Mouse (Mus musculus): ENCODE measurements around the gene Fhl2. TPM values are rescaled to one million over a fixed set of nuclear protein-coding genes. Genes with fewer than 3 reads are reported as not detected.

Gene Fhl2
- polyA plus RNA-seq, 1 experiment from 2014 or later = 17.4 TPM

GRCm38 (mm10) chr1:43224171-43224570 is 27.4 kb upstream of the Fhl2 start:
- no peaks in the 10 kb centered on the region for H3K4me1 ChIP-seq (ENCODE audit: control insufficient read depth, insufficient read depth, low read length)

GRCm38 (mm10) chr1:43223097-43223496 is 26.3 kb upstream of the Fhl2 start:
- no peak for ATAC-seq (ENCODE audit: low FRiP score, low TSS enrichment)
- DNase-seq = no peak
- H3K27me3 ChIP-seq (ENCODE audit: control insufficient read depth, insufficient read depth, low read length) = no peaks in the 10 kb centered on the region
- WGBS = 89% methylated on average over 5 of the region's 5 CpGs
- no peak overlapping the region for H3K4me3 ChIP-seq (replicated peaks; ENCODE audit: low read depth, low read length)
- no peak overlapping the region for H3K27ac ChIP-seq (replicated peaks; ENCODE audit: low read depth, low read length)
- H3K9ac ChIP-seq (replicated peaks; ENCODE audit: low read length) = no peak overlapping the region
- no peaks in the 10 kb centered on the region for H3K4me1 ChIP-seq (ENCODE audit: control insufficient read depth, insufficient read depth, low read length)
- H3K4me2 ChIP-seq (ENCODE audit: low read length) = no peak overlapping the region
- H3K36me3 ChIP-seq (ENCODE audit: control insufficient read depth, insufficient read depth, low read length) = no peaks in the 10 kb centered on the region
- H3K9me3 ChIP-seq (ENCODE audit: control insufficient read depth, low read length) = no peaks in the 10 kb centered on the region

More at GRCm38 (mm10) chr1:43224171-43224570, 27.4 kb upstream of the Fhl2 start:
- no peak for DNase-seq
- H3K4me2 ChIP-seq (ENCODE audit: low read length) = no peak overlapping the region
- WGBS = 71% methylated on average over 2 of the region's 2 CpGs
- no peak overlapping the region for H3K9ac ChIP-seq (replicated peaks; ENCODE audit: low read length)
- no peak for ATAC-seq (ENCODE audit: low FRiP score, low TSS enrichment)
- no peaks in the 10 kb centered on the region for H3K9me3 ChIP-seq (ENCODE audit: control insufficient read depth, low read length)
- H3K36me3 ChIP-seq (ENCODE audit: control insufficient read depth, insufficient read depth, low read length) = no peaks in the 10 kb centered on the region
- H3K27me3 ChIP-seq (ENCODE audit: control insufficient read depth, insufficient read depth, low read length) = no peaks in the 10 kb centered on the region
- H3K27ac ChIP-seq (replicated peaks; ENCODE audit: low read depth, low read length) = no peak overlapping the region
- no peak overlapping the region for H3K4me3 ChIP-seq (replicated peaks; ENCODE audit: low read depth, low read length)

GRCm38 (mm10) chr1:43218016-43218680 is 21.4 kb upstream of the Fhl2 start:
- no peak overlapping the region for H3K4me2 ChIP-seq (ENCODE audit: low read length)
- 96% methylated on average over 3 of the region's 3 CpGs for WGBS

GRCm38 (mm10) chr1:43215601-43216000 is 18.8 kb upstream of the Fhl2 start:
- Histone ChIP-seq H3K9me3 (ENCODE audit: control insufficient read depth, low read length) (no peaks in the 10 kb centered on the region), H3K27ac (replicated peaks; ENCODE audit: low read depth, low read length) (no peak overlapping the region), H3K4me2 (ENCODE audit: low read length) (no peak overlapping the region), H3K4me3 (replicated peaks; ENCODE audit: low read depth, low read length) (no peak overlapping the region), H3K36me3 (ENCODE audit: control insufficient read depth, insufficient read depth, low read length) (no peaks in the 10 kb centered on the region), H3K27me3 (ENCODE audit: control insufficient read depth, insufficient read depth, low read length) (no peaks in the 10 kb centered on the region), H3K4me1 (ENCODE audit: control insufficient read depth, insufficient read depth, low read length) (no peaks in the 10 kb centered on the region), H3K9ac (replicated peaks; ENCODE audit: low read length) (no peak overlapping the region)
- WGBS = 82% methylated on average over 3 of the region's 3 CpGs
- no peak for DNase-seq
- no peak for ATAC-seq (ENCODE audit: low FRiP score, low TSS enrichment)

More at GRCm38 (mm10) chr1:43218016-43218680, 21.4 kb upstream of the Fhl2 start:
- H3K36me3 ChIP-seq (ENCODE audit: control insufficient read depth, insufficient read depth, low read length) = no peaks in the 10 kb centered on the region
- H3K9me3 ChIP-seq (ENCODE audit: control insufficient read depth, low read length) = no peaks in the 10 kb centered on the region
- no peak overlapping the region for H3K4me3 ChIP-seq (replicated peaks; ENCODE audit: low read depth, low read length)
- H3K27me3 ChIP-seq (ENCODE audit: control insufficient read depth, insufficient read depth, low read length) = no peaks in the 10 kb centered on the region
- H3K4me1 ChIP-seq (ENCODE audit: control insufficient read depth, insufficient read depth, low read length) = no peaks in the 10 kb centered on the region
- DNase-seq = no peak
- H3K9ac ChIP-seq (replicated peaks; ENCODE audit: low read length) = no peak overlapping the region
- ATAC-seq (ENCODE audit: low FRiP score, low TSS enrichment) = no peak
- no peak overlapping the region for H3K27ac ChIP-seq (replicated peaks; ENCODE audit: low read depth, low read length)

- Histone ChIP-seq H3K9me3 (ENCODE audit: control insufficient read depth, low read length) (no peaks in the 10 kb centered on the region), H3K4me1 (ENCODE audit: control insufficient read depth, insufficient read depth, low read length) (no peaks in the 10 kb centered on the region)
Measured at GRCm38 (mm10) chr1:43211274-43211673, 14.5 kb upstream of the Fhl2 start.

GRCm38 (mm10) chr1:43210285-43210684 is 13.5 kb upstream of the Fhl2 start:
- no peak overlapping the region for H3K4me2 ChIP-seq (ENCODE audit: low read length)
- 87% methylated on average over 9 of the region's 9 CpGs for WGBS
- H3K4me3 ChIP-seq (replicated peaks; ENCODE audit: low read depth, low read length) = no peak overlapping the region
- no peaks in the 10 kb centered on the region for H3K4me1 ChIP-seq (ENCODE audit: control insufficient read depth, insufficient read depth, low read length)
- H3K27ac ChIP-seq (replicated peaks; ENCODE audit: low read depth, low read length) = no peak overlapping the region
- DNase-seq (no peak), ATAC-seq (ENCODE audit: low FRiP score, low TSS enrichment) (no peak)
- H3K36me3 ChIP-seq (ENCODE audit: control insufficient read depth, insufficient read depth, low read length) = no peaks in the 10 kb centered on the region
- H3K9me3 ChIP-seq (ENCODE audit: control insufficient read depth, low read length) = no peaks in the 10 kb centered on the region
- H3K9ac ChIP-seq (replicated peaks; ENCODE audit: low read length) = no peak overlapping the region
- no peaks in the 10 kb centered on the region for H3K27me3 ChIP-seq (ENCODE audit: control insufficient read depth, insufficient read depth, low read length)

More at GRCm38 (mm10) chr1:43211274-43211673, 14.5 kb upstream of the Fhl2 start:
- WGBS = 77% methylated on average over 1 of the region's 1 CpGs
- Histone ChIP-seq H3K4me2 (ENCODE audit: low read length) (no peak overlapping the region), H3K36me3 (ENCODE audit: control insufficient read depth, insufficient read depth, low read length) (no peaks in the 10 kb centered on the region), H3K27ac (replicated peaks; ENCODE audit: low read depth, low read length) (no peak overlapping the region), H3K27me3 (ENCODE audit: control insufficient read depth, insufficient read depth, low read length) (no peaks in the 10 kb centered on the region), H3K9ac (replicated peaks; ENCODE audit: low read length) (no peak overlapping the region), H3K4me3 (replicated peaks; ENCODE audit: low read depth, low read length) (no peak overlapping the region)
- DNase-seq (no peak), ATAC-seq (ENCODE audit: low FRiP score, low TSS enrichment) (no peak)

GRCm38 (mm10) chr1:43207147-43207546 is 10.4 kb upstream of the Fhl2 start:
- Histone ChIP-seq H3K27ac (replicated peaks; ENCODE audit: low read depth, low read length) (no peak overlapping the region), H3K36me3 (ENCODE audit: control insufficient read depth, insufficient read depth, low read length) (no peaks in the 10 kb centered on the region), H3K4me1 (ENCODE audit: control insufficient read depth, insufficient read depth, low read length) (no peaks in the 10 kb centered on the region), H3K27me3 (ENCODE audit: control insufficient read depth, insufficient read depth, low read length) (no peaks in the 10 kb centered on the region), H3K9ac (replicated peaks; ENCODE audit: low read length) (no peak overlapping the region), H3K4me3 (replicated peaks; ENCODE audit: low read depth, low read length) (no peak overlapping the region), H3K4me2 (ENCODE audit: low read length) (no peak overlapping the region), H3K9me3 (ENCODE audit: control insufficient read depth, low read length) (no peaks in the 10 kb centered on the region)
- WGBS = 86% methylated on average over 1 of the region's 1 CpGs
- no peak for DNase-seq
- ATAC-seq (ENCODE audit: low FRiP score, low TSS enrichment) = no peak

- H3K27ac ChIP-seq (replicated peaks; ENCODE audit: low read depth, low read length) = no peak overlapping the region
- H3K4me2 ChIP-seq (ENCODE audit: low read length) = no peak overlapping the region
- ATAC-seq (ENCODE audit: low FRiP score, low TSS enrichment) = no peak
- no peak overlapping the region for H3K4me3 ChIP-seq (replicated peaks; ENCODE audit: low read depth, low read length)
- no peak for DNase-seq
- H3K27me3 ChIP-seq (ENCODE audit: control insufficient read depth, insufficient read depth, low read length) = no peaks in the 10 kb centered on the region
- H3K36me3 ChIP-seq (ENCODE audit: control insufficient read depth, insufficient read depth, low read length) = no peaks in the 10 kb centered on the region
- H3K9ac ChIP-seq (replicated peaks; ENCODE audit: low read length) = no peak overlapping the region
- WGBS = 58% methylated on average over 5 of the region's 5 CpGs
- H3K9me3 ChIP-seq (ENCODE audit: control insufficient read depth, low read length) = no peaks in the 10 kb centered on the region
- no peaks in the 10 kb centered on the region for H3K4me1 ChIP-seq (ENCODE audit: control insufficient read depth, insufficient read depth, low read length)
Measured at GRCm38 (mm10) chr1:43203282-43203681, 6.5 kb upstream of the Fhl2 start.

- Histone ChIP-seq H3K4me3 (replicated peaks; ENCODE audit: low read depth, low read length) (no peak overlapping the region), H3K36me3 (ENCODE audit: control insufficient read depth, insufficient read depth, low read length) (no peaks in the 10 kb centered on the region), H3K27me3 (ENCODE audit: control insufficient read depth, insufficient read depth, low read length) (no peaks in the 10 kb centered on the region), H3K4me1 (ENCODE audit: control insufficient read depth, insufficient read depth, low read length) (no peaks in the 10 kb centered on the region), H3K9me3 (ENCODE audit: control insufficient read depth, low read length) (no peaks in the 10 kb centered on the region), H3K27ac (replicated peaks; ENCODE audit: low read depth, low read length) (no peak overlapping the region), H3K9ac (replicated peaks; ENCODE audit: low read length) (no peak overlapping the region), H3K4me2 (ENCODE audit: low read length) (no peak overlapping the region)
- ATAC-seq (ENCODE audit: low FRiP score, low TSS enrichment) (no peak), DNase-seq (no peak)
Measured at GRCm38 (mm10) chr1:43202226-43202625, 5.4 kb upstream of the Fhl2 start.

Measured in midbrain, embryonic 14.5 days (tissue).